Mouse (Mus musculus) right cerebral cortex, adult 2 months (tissue): ENCODE results near the gene Eef1a2.
"Not testable (repeated sequence)": the region's sequence is repeated elsewhere in the genome, so short reads cannot be mapped to it uniquely, and the experiment has no call there.

Experiments used
- DNase-seq, 2 experiments: peaks; one replicate each; pipeline ENCODE4 v3.0.0; 2021 to 2022; ENCODE audit warnings: low spot score in 2 of 2

The Eef1a2 gene

DNA sequence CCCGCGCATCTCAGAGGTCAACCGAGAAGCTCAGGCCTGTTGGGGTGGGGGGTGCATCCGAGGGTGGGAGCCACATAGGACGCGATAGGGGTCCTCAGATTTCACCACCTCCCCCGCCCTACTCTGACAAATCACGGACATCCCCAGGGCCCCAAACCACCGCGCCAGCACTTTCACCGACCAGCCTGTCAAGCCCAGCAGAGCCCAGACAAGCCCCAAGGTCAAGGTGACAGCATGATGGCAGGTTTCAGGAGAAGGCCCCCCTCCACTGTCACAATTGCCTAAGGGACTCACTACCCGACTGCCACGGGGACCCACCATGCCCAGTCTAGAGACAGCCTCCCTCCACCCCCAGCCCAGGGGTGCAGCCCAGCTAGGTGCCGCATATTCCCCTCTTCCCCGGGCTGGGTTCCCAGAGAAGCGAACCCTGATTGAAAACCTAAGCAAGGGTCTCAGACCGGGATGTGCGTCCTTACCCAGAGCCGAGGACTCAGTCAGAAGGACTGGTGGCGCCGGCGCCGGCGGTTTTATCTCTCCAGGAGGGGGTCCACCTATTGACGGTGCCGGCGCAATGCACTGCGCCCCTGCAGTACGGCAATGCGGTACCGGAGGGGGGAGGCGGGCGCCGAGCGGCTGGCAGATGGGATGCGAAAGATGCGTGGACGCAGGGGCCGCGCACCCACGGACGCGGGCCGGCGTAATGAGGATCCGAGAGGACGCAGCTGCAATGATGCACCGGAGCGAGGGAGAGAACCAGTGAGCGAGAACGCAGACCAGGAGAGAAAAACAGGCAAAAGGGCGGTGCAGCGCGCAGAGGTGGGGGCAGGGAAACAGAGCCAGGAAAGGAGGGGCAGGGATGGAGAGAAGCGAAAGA lies at the start of gene Eef1a2:
Eef1a2 (minus strand) TSS at position 767 of the 874 bp plus-strand sequence.
- peak; percentile 91 for DNase-seq

DNA sequence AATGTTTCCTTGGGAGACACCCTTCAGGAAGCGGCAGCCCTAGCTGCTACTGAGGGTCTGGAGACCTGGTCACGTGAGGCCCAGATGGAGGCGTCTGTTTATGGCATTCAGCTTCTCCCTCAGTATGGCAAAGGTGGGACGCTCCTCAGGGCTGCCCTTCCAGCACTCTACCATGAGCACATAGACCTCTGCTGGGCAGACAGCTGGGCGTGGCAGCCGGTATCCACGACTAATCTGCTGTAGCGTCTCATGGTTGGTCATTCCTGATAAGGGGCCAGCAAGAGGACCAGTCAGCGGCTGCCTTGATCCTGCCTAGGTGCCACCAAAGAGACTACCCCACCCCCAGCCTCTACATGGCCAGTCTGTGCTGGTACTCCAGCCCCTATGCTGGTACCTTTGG lies 49.3 kb upstream of the Eef1a2 start:
- no peak for DNase-seq

- DNase-seq = no peak
Observed at GRCm38 (mm10) chr2:181205678-181206077, 48.9 kb upstream of the Eef1a2 start.

- no peak for DNase-seq
Observed at GRCm38 (mm10) chr2:181202886-181203285, 46.1 kb upstream of the Eef1a2 start.

DNA sequence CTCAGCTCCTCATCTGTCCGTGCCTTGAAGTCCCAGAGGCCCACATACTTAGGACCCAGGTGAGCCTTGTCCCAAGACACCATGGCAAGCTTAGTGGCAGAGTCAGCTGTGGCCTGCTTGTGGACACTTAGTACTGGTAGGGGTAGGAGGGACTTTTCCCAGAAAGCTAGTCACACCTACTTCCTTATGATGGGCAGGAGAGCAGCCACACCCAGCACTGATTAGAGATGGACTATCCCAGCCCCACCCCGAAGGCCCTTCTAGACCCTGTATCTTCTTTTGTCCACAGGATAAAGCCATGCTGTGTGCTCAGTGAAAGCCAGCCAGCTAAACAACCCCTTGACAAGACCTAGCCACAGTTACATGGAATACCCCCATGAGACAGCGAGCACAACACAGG lies 45.6 kb upstream of the Eef1a2 start, which contains the start of gene Ptk6:
Ptk6 (minus strand) TSS at position 368 of the 400 bp plus-strand sequence.
- no peak for DNase-seq

- DNase-seq = no peak
Observed at GRCm38 (mm10) chr2:181201606-181202005, 44.8 kb upstream of the Eef1a2 start.

- no peak for DNase-seq
Observed at GRCm38 (mm10) chr2:181196628-181197300, 40.0 kb upstream of the Eef1a2 start.

DNA sequence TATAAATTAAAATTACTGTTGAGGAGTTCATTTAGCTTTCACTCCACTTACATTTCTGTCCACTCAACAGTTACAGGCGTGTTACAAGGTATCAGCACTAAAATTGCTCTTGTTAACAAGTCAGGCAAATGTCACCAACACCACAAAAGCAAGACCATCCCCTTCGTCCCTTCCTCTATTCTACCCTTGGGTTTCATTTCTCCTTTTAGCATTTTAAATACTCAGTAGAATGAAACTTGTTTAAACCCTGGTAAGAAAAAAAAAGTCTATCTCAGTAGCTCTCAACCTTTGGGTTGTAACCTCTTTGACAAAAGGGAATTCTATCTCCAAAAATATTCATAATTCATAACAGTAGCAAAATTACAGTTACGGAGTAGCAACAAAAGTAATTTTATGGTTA lies 36.2 kb upstream of the Eef1a2 start:
- DNase-seq = no peak

DNA sequence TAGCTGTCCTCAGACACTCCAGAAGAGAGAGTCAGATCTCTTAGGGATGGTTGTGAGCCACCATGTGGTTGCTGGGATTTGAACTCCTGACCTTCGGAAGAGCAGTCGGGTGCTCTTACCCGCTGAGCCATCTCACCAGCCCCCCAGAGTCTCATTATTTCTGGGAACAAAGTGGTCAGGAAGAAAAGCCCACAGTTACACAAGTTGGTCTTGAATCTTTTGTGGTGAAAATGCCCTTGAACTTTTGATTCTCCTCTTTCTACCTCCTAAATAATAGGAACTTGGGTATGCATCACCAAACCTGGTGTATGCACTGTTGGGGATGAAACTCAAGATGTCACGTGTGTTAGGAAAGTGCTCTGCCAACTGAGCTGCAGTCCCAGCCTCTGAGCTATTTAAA lies 35.1 kb upstream of the Eef1a2 start:
- no peak for DNase-seq

DNA sequence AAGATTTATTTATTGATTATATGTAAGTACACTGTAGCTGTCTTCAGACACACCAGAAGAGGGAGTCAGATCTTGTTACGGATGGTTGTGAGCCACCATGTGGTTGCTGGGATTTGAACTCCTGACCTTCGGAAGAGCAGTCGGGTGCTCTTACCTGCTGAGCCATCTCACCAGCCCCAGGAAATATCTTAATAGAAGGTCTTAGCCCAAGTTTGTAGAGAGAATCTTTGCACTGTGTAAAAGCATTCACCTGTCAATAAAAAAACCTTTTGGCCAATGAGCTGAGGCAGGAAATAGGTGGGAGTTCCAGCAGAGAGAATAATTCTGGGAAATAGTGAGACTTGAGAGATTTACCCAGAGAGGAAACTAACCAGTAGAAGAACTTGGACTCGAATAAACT lies 34.6 kb upstream of the Eef1a2 start:
- DNase-seq = not testable (repeated sequence)

GRCm38 (mm10) chr2:181189321-181189720 lies 32.5 kb upstream of the Eef1a2 start:
- no peak for DNase-seq

DNA sequence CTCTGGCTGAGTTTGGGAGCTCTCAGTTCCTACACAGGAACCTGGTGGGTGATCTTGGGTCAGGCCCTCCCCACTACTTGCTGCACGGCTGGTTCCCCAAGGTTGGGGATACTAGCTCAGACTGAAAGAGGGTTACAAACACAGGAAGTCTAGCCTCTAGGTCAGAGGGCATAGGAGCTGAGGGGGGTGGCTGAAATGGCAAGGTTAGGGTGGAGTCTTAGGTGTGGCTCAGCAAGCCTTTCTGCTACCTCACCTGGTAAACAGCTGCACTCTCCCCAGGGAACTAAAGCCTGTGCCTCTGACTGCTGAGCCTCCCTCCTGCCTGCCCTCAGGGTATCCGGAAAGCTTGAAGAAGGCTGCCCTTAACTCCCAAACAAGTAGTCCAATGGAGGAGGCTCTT lies 31.9 kb upstream of the Eef1a2 start:
- DNase-seq = no peak

- DNase-seq = peak; percentile 92 to 95
Observed at GRCm38 (mm10) chr2:181187121-181188000, 30.5 kb upstream of the Eef1a2 start, which contains the start of gene Ppdpf. Gene Ppdpf (plus strand): TSS chr2:181187247.

DNA sequence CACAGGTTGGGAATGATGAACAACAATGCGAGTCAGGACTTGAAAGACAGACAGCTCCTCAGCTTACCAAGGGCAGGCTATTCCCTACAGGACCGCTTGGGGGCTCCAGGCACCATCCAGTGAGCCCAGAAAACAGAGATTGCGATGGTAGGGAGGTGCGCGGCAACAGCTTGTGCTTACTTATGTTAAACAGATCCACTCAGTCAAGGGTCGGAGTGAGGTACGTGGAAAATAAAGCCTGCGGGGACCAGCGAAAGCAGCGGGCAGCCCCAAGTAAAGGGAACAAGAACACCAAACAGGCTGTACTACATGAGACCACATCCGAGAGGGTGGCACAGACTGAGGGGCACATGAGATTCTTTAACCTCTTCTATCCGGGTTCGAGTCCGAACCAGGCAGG lies 29.8 kb upstream of the Eef1a2 start:
- DNase-seq = peak; percentile 90 to 94

DNA sequence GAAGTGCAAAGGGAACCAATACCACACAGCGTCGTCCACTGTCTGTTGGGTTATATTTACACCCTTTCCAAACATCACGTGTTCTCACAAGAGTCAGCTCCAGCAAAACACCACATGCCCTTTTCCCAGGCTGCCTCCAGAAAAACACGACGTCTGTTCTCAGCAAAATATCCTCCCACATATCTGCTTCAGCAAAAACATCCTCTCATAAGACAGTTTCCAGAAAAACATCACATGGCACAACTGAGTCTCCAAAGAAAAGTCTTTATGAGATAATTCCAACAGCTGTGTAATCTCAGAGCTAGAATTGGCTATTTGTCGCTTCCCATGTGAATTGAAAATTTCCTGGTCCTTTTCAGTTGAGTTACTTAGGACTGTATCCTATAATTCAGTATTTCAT lies 24.1 kb upstream of the Eef1a2 start:
- no peak for DNase-seq

- DNase-seq = no peak
Observed at GRCm38 (mm10) chr2:181178471-181178870, 21.7 kb upstream of the Eef1a2 start.

GRCm38 (mm10) chr2:181178015-181178414 lies 21.2 kb upstream of the Eef1a2 start:
- no peak for DNase-seq

DNA sequence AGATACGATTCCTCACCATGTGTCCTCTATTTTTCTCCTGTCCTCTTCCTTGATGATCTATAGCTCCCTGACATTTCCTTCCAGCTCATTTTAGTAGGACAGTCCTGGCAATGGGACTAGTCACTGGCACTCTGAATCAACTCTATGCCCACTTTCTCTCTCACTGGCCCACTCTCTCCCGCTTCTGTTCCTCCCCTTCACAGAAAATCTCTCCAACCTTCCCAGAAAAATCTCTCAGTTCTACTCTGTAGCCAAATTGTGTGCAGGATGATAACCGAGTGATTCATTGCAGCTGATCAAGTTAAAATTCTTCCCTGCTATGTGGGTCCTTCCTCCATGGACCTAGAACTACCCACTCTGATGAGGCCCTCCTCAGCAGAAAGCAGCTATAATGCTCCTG lies 17.8 kb upstream of the Eef1a2 start:
- peak in 1 of 2 experiments; percentile 15 for DNase-seq

DNA sequence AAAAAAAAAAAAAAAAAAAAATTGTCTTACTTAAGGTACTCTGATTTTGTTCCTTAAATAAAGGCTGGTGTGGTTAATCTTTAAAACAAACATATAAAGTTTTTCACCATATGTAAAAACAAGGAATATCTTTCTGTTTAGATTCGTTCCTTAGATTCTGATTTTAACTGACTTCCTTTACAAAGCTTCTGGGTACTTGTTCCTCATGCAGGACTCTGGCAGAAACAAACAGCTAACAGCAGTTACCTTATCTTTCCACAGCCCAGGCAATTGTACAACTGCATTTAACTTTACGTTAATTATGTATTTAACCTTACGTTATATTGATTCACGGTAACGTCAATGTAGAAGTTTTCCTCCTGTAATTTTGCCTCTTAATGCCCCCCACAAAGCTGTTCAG lies 9.7 kb upstream of the Eef1a2 start:
- no peak for DNase-seq

GRCm38 (mm10) chr2:181160821-181161220 lies 4.0 kb upstream of the Eef1a2 start:
- DNase-seq = peak in 1 of 2 experiments; percentile 13

DNA sequence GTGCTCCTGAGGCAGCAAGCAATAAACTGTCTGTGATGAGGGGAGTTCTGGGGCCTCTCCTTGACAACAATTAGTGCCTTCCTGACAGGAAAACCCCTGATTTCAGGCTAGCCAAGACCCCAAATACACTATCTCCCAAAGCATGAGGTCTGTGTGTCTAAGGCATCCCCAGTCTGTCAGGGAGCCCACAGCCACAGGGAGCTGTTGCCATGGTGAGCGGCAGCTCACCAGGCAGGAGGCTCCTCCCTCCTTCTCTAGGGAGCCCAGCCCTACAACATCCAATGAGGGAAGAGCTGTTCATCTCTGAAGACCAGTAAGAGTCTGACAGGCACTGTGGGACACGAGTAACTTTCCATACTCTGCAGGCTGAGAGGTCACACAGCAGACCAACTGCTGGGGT lies 3.0 kb upstream of the Eef1a2 start:
- peak; percentile 72 to 78 for DNase-seq

GRCm38 (mm10) chr2:181159091-181159514 lies 2.3 kb upstream of the Eef1a2 start:
- DNase-seq = peak; percentile 83 to 89
